Mouse (Mus musculus): ENCODE measurements at regions not wholly inside any gene's neighbourhood (a gene's known extent, or its start where the extent isn't known, plus 50 kb on each side); places are given as distances from the start of the nearest gene placed in this dataset.

DNA sequence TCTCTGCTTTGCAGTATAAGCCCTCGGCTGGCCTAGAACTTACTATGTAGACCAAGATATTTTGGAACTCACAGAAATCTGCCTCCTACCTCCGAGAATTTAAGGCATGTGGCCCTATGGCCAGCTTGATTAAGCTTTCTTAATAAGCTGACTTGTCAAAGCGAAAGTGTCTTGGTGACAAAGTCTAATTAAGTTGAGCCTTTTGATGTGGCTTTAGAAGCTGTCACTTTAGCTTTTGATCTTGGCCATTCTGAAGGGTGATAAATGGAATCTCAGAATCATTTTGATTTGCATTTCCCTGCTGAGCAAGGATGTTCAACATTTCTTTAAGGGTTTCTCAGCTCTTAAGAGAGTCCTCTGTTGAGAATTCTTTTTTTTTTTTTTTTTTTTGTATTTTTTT lies 67.6 kb upstream of the Tdrd3 start:
- no peak for DNase-seq

DNA sequence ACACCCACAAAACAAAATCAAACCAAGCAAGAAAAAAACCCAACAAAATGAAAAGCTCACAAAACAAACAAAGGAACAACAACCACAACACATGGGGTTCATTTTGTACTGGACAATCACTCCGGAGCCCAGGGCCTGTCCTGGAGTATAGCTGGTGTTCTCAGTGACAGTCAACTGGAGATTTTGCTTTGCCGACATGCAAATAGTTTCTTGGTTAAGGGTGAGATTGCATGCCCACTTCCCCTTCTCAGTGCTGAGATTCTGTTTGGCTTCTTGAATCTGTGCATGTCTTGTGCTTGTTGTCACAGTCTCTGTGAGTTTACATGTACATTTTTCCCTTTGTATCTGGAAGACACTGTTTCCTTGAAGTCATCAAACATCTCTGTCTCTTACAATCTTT lies 50.6 kb upstream of the Tdrd3 start:
- DNase-seq, result no peak

All from thymus, postnatal 25 days (tissue).